Mouse (Mus musculus) cerebellum, postnatal 14 days (tissue): ENCODE data around the gene Dcaf8.

Experiments used
- DNase-seq, 2 experiments: peaks; one replicate each; pipeline ENCODE4 v3.0.0; 2021; ENCODE audit warnings: mixed read lengths in 2 of 2

The Dcaf8 gene

GRCm38 (mm10) chr1:172197146-172197545 is 49.3 kb downstream of the Dcaf8 start:
- no peak for DNase-seq

- DNase-seq: peak; percentile 56 to 72
These were observed 50.0 kb downstream of the Dcaf8 start for GRCm38 (mm10) chr1:172197851-172198250.

GRCm38 (mm10) chr1:172198316-172198715 is 50.4 kb downstream of the Dcaf8 start:
- no peak for DNase-seq

GRCm38 (mm10) chr1:172198996-172199395 is 51.1 kb downstream of the Dcaf8 start:
- no peak for DNase-seq

GRCm38 (mm10) chr1:172200161-172200560 is 52.3 kb downstream of the Dcaf8 start:
- DNase-seq: no peak

- DNase-seq: peak; percentile 85 to 89
These were observed 53.1 kb downstream of the Dcaf8 start for GRCm38 (mm10) chr1:172200871-172201447.

- DNase-seq: peak; percentile 87 to 89
These were observed 54.3 kb downstream of the Dcaf8 start for GRCm38 (mm10) chr1:172201967-172202880.

- peak; percentile 50 to 59 for DNase-seq
These were observed 55.1 kb downstream of the Dcaf8 start for GRCm38 (mm10) chr1:172202894-172203522.

- peak; percentile 38 to 42 for DNase-seq
These were observed 55.7 kb downstream of the Dcaf8 start for GRCm38 (mm10) chr1:172203566-172203965.

GRCm38 (mm10) chr1:172204033-172204813 is 56.3 kb downstream of the Dcaf8 start:
- DNase-seq: peak; percentile 53 to 54

GRCm38 (mm10) chr1:172204814-172205740 is 57.2 kb downstream of the Dcaf8 start:
- peak; percentile 81 to 82 for DNase-seq

- DNase-seq: peak; percentile 56 to 63
These were observed 57.8 kb downstream of the Dcaf8 start for GRCm38 (mm10) chr1:172205741-172206087.

- peak; percentile 91 to 92 for DNase-seq
These were observed 58.4 kb downstream of the Dcaf8 start, which contains the start of gene Pea15a for GRCm38 (mm10) chr1:172206141-172206917. Gene Pea15a (minus strand): TSS chr1:172206804.

- peak; percentile 59 to 74 for DNase-seq
These were observed 59.3 kb downstream of the Dcaf8 start for GRCm38 (mm10) chr1:172207111-172207584.

- DNase-seq: no peak
These were observed 64.9 kb downstream of the Dcaf8 start for GRCm38 (mm10) chr1:172212776-172213175.

- no peak for DNase-seq
These were observed 65.9 kb downstream of the Dcaf8 start for GRCm38 (mm10) chr1:172213771-172214170.

GRCm38 (mm10) chr1:172214748-172215147 is 66.9 kb downstream of the Dcaf8 start:
- DNase-seq: no peak

- DNase-seq: peak; percentile 92 to 94
These were observed 69.3 kb downstream of the Dcaf8 start for GRCm38 (mm10) chr1:172217148-172217547.

- DNase-seq: no peak
These were observed 70.5 kb downstream of the Dcaf8 start for GRCm38 (mm10) chr1:172218164-172218910.
